35 mouse cellular contexts compared by ENCODE assay signal in genomic region chr2:85144908-85145307, GRCm38 (mm10). TPM values are rescaled to one million over a fixed set of nuclear protein-coding genes. Genes with fewer than 3 reads are reported as not detected.
"Had no signal": no experiment of that assay in that cellular context is flagged by ENCODE, and none has a peak within 500 bp of the region (broad histone marks: within the 10 kb centered on the region; RNA-seq: fewer than 3 reads in every experiment).

No protein-coding gene starts in this region.

- H3K4me3 ChIP-seq: limb, embryonic 10.5 days; limb, embryonic 12.5 days; limb, embryonic 13.5 days; limb, embryonic 15.5 days; liver, embryonic 12.5 days; liver, embryonic 13.5 days; liver, embryonic 15.5 days; lung, embryonic 15.5 days; megakaryocyte, embryonic 14.5 days; midbrain, embryonic 10.5 days; midbrain, embryonic 12.5 days; midbrain, embryonic 13.5 days; midbrain, embryonic 15.5 days; myocyte; neural tube, embryonic 12.5 days had no signal

- ATAC-seq: liver, embryonic 12.5 days; lung, postnatal 0 days; midbrain, embryonic 13.5 days; midbrain, embryonic 15.5 days; midbrain, embryonic 16.5 days had no signal

- H3K36me3 ChIP-seq: limb, embryonic 10.5 days; limb, embryonic 12.5 days; limb, embryonic 13.5 days; limb, embryonic 15.5 days; liver, embryonic 12.5 days; liver, embryonic 13.5 days; liver, embryonic 15.5 days; lung, embryonic 15.5 days; midbrain, embryonic 10.5 days; midbrain, embryonic 12.5 days; midbrain, embryonic 13.5 days; midbrain, embryonic 15.5 days; neural tube, embryonic 12.5 days had no signal

- H3K27ac ChIP-seq: limb, embryonic 10.5 days; limb, embryonic 12.5 days; limb, embryonic 13.5 days; limb, embryonic 15.5 days; liver, embryonic 12.5 days; liver, embryonic 13.5 days; liver, embryonic 14.5 days; liver, embryonic 15.5 days; lung, embryonic 15.5 days; macrophage; midbrain, embryonic 10.5 days; midbrain, embryonic 12.5 days; midbrain, embryonic 13.5 days; midbrain, embryonic 15.5 days; neural tube, embryonic 12.5 days had no signal

- H3K4me2 ChIP-seq: limb, embryonic 12.5 days; limb, embryonic 13.5 days; limb, embryonic 15.5 days; liver, embryonic 11.5 days; liver, embryonic 12.5 days; liver, embryonic 13.5 days; liver, embryonic 15.5 days; lung, embryonic 14.5 days; lung, embryonic 15.5 days; midbrain, embryonic 11.5 days; midbrain, embryonic 12.5 days; midbrain, embryonic 13.5 days; midbrain, embryonic 15.5 days; neural tube, embryonic 12.5 days had no signal

- H3K9ac ChIP-seq: limb, embryonic 12.5 days; limb, embryonic 13.5 days; limb, embryonic 15.5 days; liver, embryonic 12.5 days; liver, embryonic 13.5 days; liver, embryonic 14.5 days; liver, embryonic 15.5 days; liver, postnatal 0 days; lung, embryonic 14.5 days; lung, embryonic 15.5 days; midbrain, embryonic 12.5 days; midbrain, embryonic 13.5 days; midbrain, embryonic 15.5 days; neural tube, embryonic 12.5 days had no signal

- H3K9me3 ChIP-seq: limb, embryonic 10.5 days; limb, embryonic 12.5 days; limb, embryonic 13.5 days; limb, embryonic 15.5 days; liver, embryonic 12.5 days; liver, embryonic 13.5 days; liver, embryonic 15.5 days; lung, embryonic 15.5 days; megakaryocyte, embryonic 14.5 days; midbrain, embryonic 10.5 days; midbrain, embryonic 12.5 days; midbrain, embryonic 13.5 days; midbrain, embryonic 15.5 days; neural tube, embryonic 12.5 days had no signal

- H3K4me1 ChIP-seq: limb, embryonic 10.5 days; limb, embryonic 12.5 days; limb, embryonic 13.5 days; limb, embryonic 15.5 days; lung, embryonic 15.5 days; megakaryocyte, embryonic 14.5 days; midbrain, embryonic 10.5 days; midbrain, embryonic 12.5 days; midbrain, embryonic 13.5 days; midbrain, embryonic 15.5 days; neural tube, embryonic 12.5 days had no signal

- H3K27me3 ChIP-seq: limb, embryonic 12.5 days; limb, embryonic 13.5 days; limb, embryonic 15.5 days; liver, embryonic 12.5 days; liver, embryonic 13.5 days; liver, embryonic 15.5 days; lung, embryonic 15.5 days; midbrain, embryonic 12.5 days; midbrain, embryonic 13.5 days; midbrain, embryonic 15.5 days; neural tube, embryonic 12.5 days had no signal

- DNase-seq: left cerebral cortex, postnatal 4 days; liver; liver, embryonic 13.5 days; liver, postnatal 0 days; lung, adult 18-20 months; lung, adult 2 months; lung, embryonic 14.5 days; lung, postnatal 10 days; lung, postnatal 14 days; lung, postnatal 36 days; lung, postnatal 4 days; midbrain, embryonic 14.5 days had no signal

RNA-seq across cellular contexts. Expression of gene Aplnr, which starts 8.9 kb away (rescaled TPM):
- total RNA-seq: megakaryocyte-erythroid progenitor cell, adult 5-6 weeks; monocyte, adult 5-6 weeks had no signal
- polyA plus RNA-seq: macrophage had no signal

RNA-seq across cellular contexts. Expression of gene Lrrc55, which starts 52.1 kb away (rescaled TPM):
- total RNA-seq: liver, adult 2 months; megakaryocyte-erythroid progenitor cell, adult 5-6 weeks; monocyte, adult 5-6 weeks had no signal
- polyA plus RNA-seq: liver, adult 2 months; macrophage had no signal
